In genomic region chr5:149184104-149184843, GRCm38 (mm10) we compare ENCODE assay signal across 8 mouse cellular contexts. TPM values are rescaled to one million over a fixed set of nuclear protein-coding genes. Genes with fewer than 3 reads are reported as not detected.
DNase-seq lines count a peak whose midpoint lies in the region; ATAC-seq and TF ChIP-seq lines count a peak whose summit lies in the region.

Uspl1 (plus strand) TSS chr5:149184350.
Hmgb1 (minus strand) TSS chr5:149184489.

- 0 out of 2 replicates have a peak, but pooled peaks have one; percentile 12 for TF ChIP-seq CTCF in liver, embryonic 14.5 days (IDR thresholded peaks at IDR 0.05; ENCODE audit: low read depth)
- 0 out of 2 replicates have a peak, but pooled peaks have one; percentile 1 for TF ChIP-seq CTCF in stomach, postnatal 0 days (IDR thresholded peaks at IDR 0.05; ENCODE audit: low read depth)

- H3K36me3 ChIP-seq in forebrain, embryonic 10.5 days (replicated peaks), result peaks cover 24% of the 10 kb centered on the region
- peaks cover 5% of the 10 kb centered on the region for H3K36me3 ChIP-seq in heart, embryonic 15.5 days
- peaks cover 5% of the 10 kb centered on the region for H3K36me3 ChIP-seq in liver, embryonic 14.5 days (replicated peaks; ENCODE audit: control insufficient read depth, insufficient read depth, low read depth)
- peaks cover 2% of the 10 kb centered on the region for H3K36me3 ChIP-seq in neural tube, embryonic 11.5 days (ENCODE audit: control insufficient read depth, insufficient read depth, low read length)
- no peaks in the 10 kb centered on the region for H3K36me3 ChIP-seq in stomach, postnatal 0 days (ENCODE audit: control insufficient read depth, insufficient read depth, low read length)

- peak within 1 kb of the TSS; percentile 89 for H3K9ac ChIP-seq in heart, embryonic 15.5 days
- H3K9ac ChIP-seq in liver, embryonic 14.5 days (replicated peaks), result peak within 1 kb of the TSS; percentile 98
- peak within 1 kb of the TSS; percentile 90 for H3K9ac ChIP-seq in neural tube, embryonic 11.5 days (ENCODE audit: low read length)
- peak within 1 kb of the TSS; percentile 88 for H3K9ac ChIP-seq in stomach, postnatal 0 days (ENCODE audit: low read length)

- H3K27ac ChIP-seq in forebrain, embryonic 10.5 days, result peak within 1 kb of the TSS; percentile 96
- peak within 1 kb of the TSS; percentile 99 for H3K27ac ChIP-seq in heart, embryonic 15.5 days
- peak within 1 kb of the TSS; percentile 97 for H3K27ac ChIP-seq in liver, embryonic 14.5 days
- peak within 1 kb of the TSS; percentile 94 for H3K27ac ChIP-seq in neural tube, embryonic 11.5 days (ENCODE audit: low read depth, low read length)
- H3K27ac ChIP-seq in stomach, postnatal 0 days (replicated peaks), result peak within 1 kb of the TSS; percentile 97

- peaks cover 28% of the 10 kb centered on the region for H3K4me1 ChIP-seq in forebrain, embryonic 10.5 days
- peaks cover 17% of the 10 kb centered on the region for H3K4me1 ChIP-seq in heart, embryonic 15.5 days (replicated peaks)
- H3K4me1 ChIP-seq in liver, embryonic 14.5 days (replicated peaks; ENCODE audit: control insufficient read depth in 2 of 2, insufficient read depth in 2 of 2, low read length in 1 of 2), result peaks cover 16 to 18% of the 10 kb centered on the region in 2 experiments
- peaks cover 9% of the 10 kb centered on the region for H3K4me1 ChIP-seq in neural tube, embryonic 11.5 days (ENCODE audit: control insufficient read depth, insufficient read depth, low read length)
- no peaks in the 10 kb centered on the region for H3K4me1 ChIP-seq in stomach, postnatal 0 days (replicated peaks; ENCODE audit: control insufficient read depth, insufficient read depth)

- no peaks in the 10 kb centered on the region for H3K9me3 ChIP-seq in forebrain, embryonic 10.5 days
- H3K9me3 ChIP-seq in heart, embryonic 15.5 days (replicated peaks), result no peaks in the 10 kb centered on the region
- H3K9me3 ChIP-seq in liver, embryonic 14.5 days (ENCODE audit: control insufficient read depth, low read length), result no peaks in the 10 kb centered on the region
- H3K9me3 ChIP-seq in neural tube, embryonic 11.5 days (ENCODE audit: control insufficient read depth, low read length), result no peaks in the 10 kb centered on the region
- H3K9me3 ChIP-seq in stomach, postnatal 0 days (ENCODE audit: control insufficient read depth, low read length), result no peaks in the 10 kb centered on the region

- peak; percentile 98 for ATAC-seq in heart, embryonic 15.5 days (replicated peaks; ENCODE audit: insufficient number of reproducible peaks, insufficient read depth, low FRiP score, low read depth)
- ATAC-seq in liver, embryonic 14.5 days (ENCODE audit: insufficient read depth), result peak; percentile 91
- peak; percentile 96 for ATAC-seq in neural tube, embryonic 11.5 days (ENCODE audit: insufficient read depth, low FRiP score, low TSS enrichment)
- peak; percentile 98 for ATAC-seq in stomach, postnatal 0 days (ENCODE audit: low FRiP score, low TSS enrichment)

- DNase-seq in CD8-positive naive resting alpha-beta T cell, adult 2 months (ENCODE audit: low read depth in 2 of 2, low spot score in 2 of 2), result peak; percentile 99
- DNase-seq in c-Kit-positive CD71-negative TER-119-negative erythroid progenitor cells, embryonic 14.5 days (ENCODE audit: low read depth), result peak; percentile 97
- DNase-seq in forebrain, embryonic 10.5 days (ENCODE audit: extremely low spot score, low spot score), result peak; percentile 100
- DNase-seq in kidney, postnatal 25 days, result peak; percentile 98 to 99
- DNase-seq in liver, embryonic 14.5 days (ENCODE audit: low read depth in 3 of 3, low spot score in 3 of 3), result peak; percentile 95 to 97 (median 96)
- peak; percentile 99 for DNase-seq in neural tube, embryonic 11.5 days (ENCODE audit: low spot score)
- peak; percentile 100 for DNase-seq in stomach, postnatal 0 days (ENCODE audit: low spot score)

- peak within 1 kb of the TSS; percentile 71 for H3K4me2 ChIP-seq in heart, embryonic 15.5 days
- peak within 1 kb of the TSS; percentile 83 for H3K4me2 ChIP-seq in liver, embryonic 14.5 days (ENCODE audit: low read depth)
- H3K4me2 ChIP-seq in neural tube, embryonic 11.5 days (ENCODE audit: low read depth), result peak within 1 kb of the TSS; percentile 77
- peak within 1 kb of the TSS; percentile 71 for H3K4me2 ChIP-seq in stomach, postnatal 0 days (replicated peaks; ENCODE audit: low read depth)

- TF ChIP-seq EP300 in liver, embryonic 14.5 days (IDR thresholded peaks at IDR 0.05; ENCODE audit: low read depth), result peak; percentile 42; the same call in 1 of the 2 replicates
- peak; percentile 76 for TF ChIP-seq EP300 in stomach, postnatal 0 days (optimal IDR thresholded peaks at IDR 0.05)

- under 1% methylated on average over 59 of the region's 59 CpGs for WGBS in forebrain, embryonic 10.5 days
- WGBS in heart, embryonic 15.5 days, result under 1% methylated on average over 59 of the region's 59 CpGs
- 0% methylated on average over 58 of the region's 59 CpGs for WGBS in liver, embryonic 14.5 days (ENCODE audit: insufficient replicate concordance)
- 0% methylated on average over 52 of the region's 59 CpGs for WGBS in neural tube, embryonic 11.5 days
- WGBS in stomach, postnatal 0 days, result under 1% methylated on average over 58 of the region's 59 CpGs

- peak within 1 kb of the TSS; percentile 83 for H3K4me3 ChIP-seq in forebrain, embryonic 10.5 days
- H3K4me3 ChIP-seq in heart, embryonic 15.5 days, result peak within 1 kb of the TSS; percentile 89
- peak within 1 kb of the TSS; percentile 84 to 99 for H3K4me3 ChIP-seq in liver, embryonic 14.5 days (ENCODE audit: insufficient read depth in 1 of 2, low read depth in 2 of 2, low read length in 2 of 2)
- H3K4me3 ChIP-seq in neural tube, embryonic 11.5 days (ENCODE audit: low read depth, low read length), result peak within 1 kb of the TSS; percentile 82
- peak within 1 kb of the TSS; percentile 72 for H3K4me3 ChIP-seq in stomach, postnatal 0 days (ENCODE audit: low read depth, low read length)

- no peaks in the 10 kb centered on the region for H3K27me3 ChIP-seq in forebrain, embryonic 10.5 days (ENCODE audit: poor library complexity, severe bottlenecking)
- H3K27me3 ChIP-seq in heart, embryonic 15.5 days, result no peaks in the 10 kb centered on the region
- no peaks in the 10 kb centered on the region for H3K27me3 ChIP-seq in liver, embryonic 14.5 days (ENCODE audit: control insufficient read depth, insufficient read depth, low read length)
- H3K27me3 ChIP-seq in neural tube, embryonic 11.5 days (ENCODE audit: control insufficient read depth, insufficient read depth, low read length), result no peaks in the 10 kb centered on the region
- H3K27me3 ChIP-seq in stomach, postnatal 0 days (ENCODE audit: control insufficient read depth, insufficient read depth, low read length), result no peaks in the 10 kb centered on the region

RNA-seq across cellular contexts. Expression of gene Uspl1, which starts in this region (rescaled TPM):
- 73.3 and 76.2 TPM in 2 replicates for polyA plus RNA-seq in forebrain, embryonic 10.5 days (2016; fragmentation: Nextera tagmentation; extraction: Ambion mirVana)
- polyA plus RNA-seq in heart, embryonic 15.5 days (2015; fragmentation: Nextera tagmentation; extraction: Ambion mirVana), result 24.5 and 27.7 TPM in 2 replicates
- 6.8 and 8.9 TPM in 2 replicates for polyA plus RNA-seq in liver, embryonic 14.5 days (2012; rRNA removed)
- polyA plus RNA-seq in liver, embryonic 14.5 days (2014; fragmentation: Nextera tagmentation; extraction: Ambion mirVana), result 18.6 and 22.8 TPM in 2 replicates
- polyA plus RNA-seq in neural tube, embryonic 11.5 days (2014; fragmentation: Nextera tagmentation; extraction: Ambion mirVana), result 73.3 and 78.6 TPM in 2 replicates
- polyA plus RNA-seq in stomach, postnatal 0 days (2015; fragmentation: Nextera tagmentation; extraction: Ambion mirVana), result 14.8 and 15.5 TPM in 2 replicates

RNA-seq across cellular contexts. Expression of gene Hmgb1, which starts in this region (rescaled TPM):
- 1,643 and 1,661 TPM in 2 replicates for polyA plus RNA-seq in forebrain, embryonic 10.5 days (2016; fragmentation: Nextera tagmentation; extraction: Ambion mirVana)
- polyA plus RNA-seq in heart, embryonic 15.5 days (2015; fragmentation: Nextera tagmentation; extraction: Ambion mirVana), result 647 and 683 TPM in 2 replicates
- polyA plus RNA-seq in liver, embryonic 14.5 days (2012; rRNA removed), result 63.4 and 176 TPM in 2 replicates
- 553 and 555 TPM in 2 replicates for polyA plus RNA-seq in liver, embryonic 14.5 days (2014; fragmentation: Nextera tagmentation; extraction: Ambion mirVana)
- polyA plus RNA-seq in neural tube, embryonic 11.5 days (2014; fragmentation: Nextera tagmentation; extraction: Ambion mirVana), result 1,783 and 1,801 TPM in 2 replicates
- polyA plus RNA-seq in stomach, postnatal 0 days (2015; fragmentation: Nextera tagmentation; extraction: Ambion mirVana), result 653 and 712 TPM in 2 replicates

Comparison
In these comparisons a context has a peak if more than half of its experiments do, and no peak if none do; other contexts are left out.
1. Peak in every context shown above with its lines: DNase-seq, ATAC-seq, H3K4me3 ChIP-seq and H3K27ac ChIP-seq.